Mouse (Mus musculus) small intestine, adult 2 months (tissue): Measurements from ENCODE around the gene Fbn1.

Experiments used
- CTCF ChIP-seq: fragments of 200-500 bp; IDR thresholded peaks from 2 replicates; pipeline ENCODE4 v1.5.1; 2012; ENCODE audit warnings: low read depth, mild to moderate bottlenecking, control low read depth, inconsistent platforms, low read length, moderate library complexity, mixed read lengths; ENCODE audit not compliant: insufficient replicate concordance, insufficient read length; ENCODE audit errors: extremely low read depth
- POLR2A ChIP-seq: fragments of 200-500 bp; IDR thresholded peaks from 2 replicates; pipeline ENCODE4 v1.6.1; 2012; ENCODE audit warnings: low read depth, mild to moderate bottlenecking, control low read depth, inconsistent platforms, low read length, moderate library complexity

GRCm38 (mm10) chr2:125368616-125369015 lies 139.2 kb downstream of the Fbn1 start:
- no peak for TF ChIP-seq CTCF
- TF ChIP-seq POLR2A, result no peak
